Mouse (Mus musculus): Measurements from ENCODE around the gene Lig1. TPM values are rescaled to one million over a fixed set of nuclear protein-coding genes. Genes with fewer than 3 reads are reported as not detected.

The Lig1 gene
- polyA plus RNA-seq, 1 experiment: 228 TPM

DNA sequence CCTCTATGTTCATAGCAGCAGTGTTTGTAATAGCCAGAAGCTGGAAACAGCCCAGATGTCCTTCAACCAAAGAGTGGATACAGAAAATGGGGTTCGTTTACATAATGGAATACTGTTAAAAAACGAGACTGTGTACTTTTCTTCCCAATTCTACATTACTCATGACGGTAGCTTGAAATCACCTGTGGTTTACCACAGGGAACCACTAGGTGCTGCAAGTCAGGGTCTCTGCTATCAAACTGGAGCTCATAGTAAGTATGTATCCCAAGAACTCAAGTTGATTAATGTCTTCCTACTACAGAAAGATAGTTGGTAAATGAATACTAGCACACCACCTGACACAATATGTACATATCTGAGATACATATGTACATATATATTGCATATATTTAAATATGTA lies 44.3 kb downstream of the Lig1 start:
- no peak overlapping the region for H3K4me3 ChIP-seq (replicated peaks; ENCODE audit: control insufficient read depth, low read depth, low read length)

DNA sequence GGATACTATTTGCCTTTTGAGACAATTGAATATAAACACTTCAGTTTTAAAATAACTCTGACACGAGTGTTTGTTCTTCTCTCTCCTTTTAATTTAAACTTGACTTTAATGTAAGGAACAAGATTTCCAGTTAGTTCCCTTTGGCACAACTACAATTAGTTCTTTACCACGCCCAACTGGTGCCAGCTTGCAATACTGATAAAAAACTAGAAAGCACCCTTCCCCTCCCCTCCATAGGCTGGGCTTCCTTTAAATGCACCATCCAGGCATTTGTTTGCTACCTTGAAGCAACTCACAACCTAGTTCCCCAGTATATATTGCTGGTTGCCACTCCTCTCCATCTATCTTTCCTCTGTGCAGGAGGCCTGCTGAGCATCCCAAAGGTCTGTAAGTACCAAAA lies 47.2 kb downstream of the Lig1 start, which contains the start of gene Pla2g4c:
Pla2g4c (plus strand) TSS at position 340 of the 400 bp plus-strand sequence.
- WGBS: 41% methylated on average over 2 of the region's 2 CpGs
- Histone ChIP-seq H3K4me3 (replicated peaks; ENCODE audit: control insufficient read depth, low read depth, low read length) (no peak within 1 kb of the TSS), H3K4me1 (ENCODE audit: control insufficient read depth, insufficient read depth, low read length) (no peaks in the 10 kb centered on the region), H3K27ac (ENCODE audit: control insufficient read depth, insufficient read depth, low read depth, low read length, poor library complexity) (no peak within 1 kb of the TSS)
- TF ChIP-seq POLR2A (IDR thresholded peaks at IDR 0.05; ENCODE audit: borderline replicate concordance, control insufficient read depth, low read depth, low read length): no peak
- no peak for TF ChIP-seq CTCF (IDR thresholded peaks at IDR 0.05; ENCODE audit: control insufficient read depth, insufficient read depth, low read length)

More for the DNA sequence above, 44.3 kb downstream of the Lig1 start:
- H3K27ac ChIP-seq (ENCODE audit: control insufficient read depth, insufficient read depth, low read depth, low read length, poor library complexity): no peak overlapping the region
- no peaks in the 10 kb centered on the region for H3K4me1 ChIP-seq (ENCODE audit: control insufficient read depth, insufficient read depth, low read length)
- TF ChIP-seq CTCF (IDR thresholded peaks at IDR 0.05; ENCODE audit: control insufficient read depth, insufficient read depth, low read length) (no peak), POLR2A (IDR thresholded peaks at IDR 0.05; ENCODE audit: borderline replicate concordance, control insufficient read depth, low read depth, low read length) (no peak)
- 10% methylated on average over 3 of the region's 3 CpGs for WGBS

DNA sequence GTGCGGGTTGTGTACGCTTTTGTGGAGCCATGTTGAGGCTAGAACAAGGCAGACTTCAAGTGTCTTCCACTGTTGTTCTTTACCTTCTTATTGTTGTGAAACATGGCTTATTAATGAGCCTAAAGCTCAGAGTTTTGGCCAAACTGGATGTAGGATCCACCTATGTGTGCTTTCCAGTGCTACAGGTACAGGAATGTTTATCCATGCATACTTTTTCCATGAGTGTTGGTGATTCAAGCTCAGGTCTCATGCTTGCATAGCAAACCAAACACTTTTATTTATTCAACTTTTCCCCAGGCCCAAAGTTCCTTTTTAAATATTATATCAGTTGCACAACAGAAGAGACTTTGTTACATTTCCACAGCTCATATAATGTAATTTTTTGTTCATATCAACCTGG lies 53.5 kb downstream of the Lig1 start:
- 93% methylated on average over 2 of the region's 2 CpGs for WGBS
- no peak overlapping the region for H3K4me3 ChIP-seq (replicated peaks; ENCODE audit: control insufficient read depth, low read depth, low read length)
- H3K4me1 ChIP-seq (ENCODE audit: control insufficient read depth, insufficient read depth, low read length): no peaks in the 10 kb centered on the region
- H3K27ac ChIP-seq (ENCODE audit: control insufficient read depth, insufficient read depth, low read depth, low read length, poor library complexity): no peak overlapping the region
- TF ChIP-seq POLR2A (IDR thresholded peaks at IDR 0.05; ENCODE audit: borderline replicate concordance, control insufficient read depth, low read depth, low read length): no peak
- no peak for TF ChIP-seq CTCF (IDR thresholded peaks at IDR 0.05; ENCODE audit: control insufficient read depth, insufficient read depth, low read length)

DNA sequence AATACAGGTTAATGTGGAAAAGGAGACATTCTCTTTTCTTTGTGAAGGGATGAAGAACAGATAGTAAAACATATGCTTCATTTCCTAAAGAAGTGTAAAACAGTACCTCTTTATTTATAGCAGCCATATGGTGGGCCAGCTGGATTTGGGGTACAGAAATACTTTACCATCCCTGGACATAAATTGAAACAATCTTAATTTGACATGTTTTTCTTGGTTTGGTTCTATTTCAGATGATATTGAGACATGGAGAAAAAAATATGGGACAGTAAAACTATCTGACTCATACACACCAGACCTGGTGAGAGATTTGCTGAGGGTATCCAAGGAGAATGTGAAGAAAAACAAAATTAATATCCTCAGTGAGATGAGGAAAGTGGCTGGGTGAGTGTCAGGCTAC lies 78.9 kb downstream of the Lig1 start:
- Histone ChIP-seq H3K27ac (ENCODE audit: control insufficient read depth, insufficient read depth, low read depth, low read length, poor library complexity) (no peak overlapping the region), H3K4me1 (ENCODE audit: control insufficient read depth, insufficient read depth, low read length) (no peaks in the 10 kb centered on the region), H3K4me3 (replicated peaks; ENCODE audit: control insufficient read depth, low read depth, low read length) (no peak overlapping the region)
- TF ChIP-seq CTCF (IDR thresholded peaks at IDR 0.05; ENCODE audit: control insufficient read depth, insufficient read depth, low read length) (no peak), POLR2A (IDR thresholded peaks at IDR 0.05; ENCODE audit: borderline replicate concordance, control insufficient read depth, low read depth, low read length) (no peak)

Other genes with a start within 250 kb of the Lig1 start
- 123 and 183 TPM in 2 replicates for gene Chmp2a, start 242.5 kb upstream of the Lig1 start, polyA plus RNA-seq (2011; ENCODE audit: insufficient read depth, insufficient read length, low replicate concordance, missing spikeins)
- gene Ube2m, start 239.0 kb upstream of the Lig1 start, polyA plus RNA-seq (2011; ENCODE audit: insufficient read depth, insufficient read length, low replicate concordance, missing spikeins): 132 and 135 TPM in 2 replicates
- 0.83 and 4.1 TPM in 2 replicates for gene Mzf1, start 222.5 kb upstream of the Lig1 start, polyA plus RNA-seq (2011; ENCODE audit: insufficient read depth, insufficient read length, low replicate concordance, missing spikeins)
- gene Vmn1r85, start 182.1 kb upstream of the Lig1 start, polyA plus RNA-seq (2011; ENCODE audit: insufficient read depth, insufficient read length, low replicate concordance, missing spikeins): 0.55 and 0.77 TPM in 2 replicates
- gene Vmn1r86, start 157.4 kb upstream of the Lig1 start, polyA plus RNA-seq (2011; ENCODE audit: insufficient read depth, insufficient read length, low replicate concordance, missing spikeins): not detected in 2 replicates
- not detected in 2 replicates for gene Vmn1r87, start 137.1 kb upstream of the Lig1 start, polyA plus RNA-seq (2011; ENCODE audit: insufficient read depth, insufficient read length, low replicate concordance, missing spikeins)
- gene Vmn1r88, start 117.7 kb upstream of the Lig1 start, polyA plus RNA-seq (2011; ENCODE audit: insufficient read depth, insufficient read length, low replicate concordance, missing spikeins): 0.31 and 1.7 TPM in 2 replicates
- gene Vmn1r89, start 64.3 kb upstream of the Lig1 start, polyA plus RNA-seq (2011; ENCODE audit: insufficient read depth, insufficient read length, low replicate concordance, missing spikeins): not detected in 2 replicates
- 3.8 and 4.0 TPM in 2 replicates for gene Zswim9, start 1.4 kb downstream of the Lig1 start, polyA plus RNA-seq (2011; ENCODE audit: insufficient read depth, insufficient read length, low replicate concordance, missing spikeins)
- gene Pla2g4c, start 47.4 kb downstream of the Lig1 start, polyA plus RNA-seq (2011; ENCODE audit: insufficient read depth, insufficient read length, low replicate concordance, missing spikeins): 2.0 and 5.5 TPM in 2 replicates
- gene Cabp5, start 120.8 kb downstream of the Lig1 start, polyA plus RNA-seq (2011; ENCODE audit: insufficient read depth, insufficient read length, low replicate concordance, missing spikeins): not detected in 2 replicates
- gene Bsph1, start 173.6 kb downstream of the Lig1 start, polyA plus RNA-seq (2011; ENCODE audit: insufficient read depth, insufficient read length, low replicate concordance, missing spikeins): not detected in 2 replicates